Mouse (Mus musculus) mesoderm, embryonic 11.5 days (tissue): ENCODE results near the gene Krtap3-1.

Experiments used
- DNase-seq: peaks from one replicate; pipeline ENCODE4 v3.0.0-alpha.2; 2012; ENCODE audit warnings: low read depth, low spot score

Krtap3-1 gene

GRCm38 (mm10) chr11:99521288-99521860, 45.1 kb downstream of the Krtap3-1 start, which contains the start of gene Krt39:
Gene Krt39, minus strand, starts transcription at chr11:99521338.
- DNase-seq, result no peak
